Mouse (Mus musculus) liver, embryonic 14.5 days (tissue): Measurements from ENCODE around the gene Tmem86a. TPM values are rescaled to one million over a fixed set of nuclear protein-coding genes. Genes with fewer than 3 reads are reported as not detected.

Experiments used
- ATAC-seq: fragments of 200-750 bp; cut with Nextera tagmentation; 2 replicates; pipeline ENCODE4 v1.8.0; 2017; ENCODE audit warnings: moderate number of reproducible peaks, mild to moderate bottlenecking, moderate library complexity; ENCODE audit not compliant: insufficient read depth
- DNase-seq, 3 experiments: peaks; one replicate each; pipeline ENCODE4 v3.0.0-alpha.2; 2012 to 2013; ENCODE audit warnings: low read depth in 3 of 3, low spot score in 3 of 3
- H3K27ac ChIP-seq: fragments of 300-500 bp; sonication (generic); 2 replicates; pipeline ENCODE4 v1.5.1; 2014; ENCODE audit warnings: moderate library complexity, mild to moderate bottlenecking, control low read depth, inconsistent platforms
- H3K27me3 ChIP-seq: fragments of 300-500 bp; sonication (generic); 2 replicates; pipeline ENCODE4 v1.6.1; 2014; ENCODE audit warnings: mild to moderate bottlenecking, low read length, moderate library complexity; ENCODE audit not compliant: control insufficient read depth, insufficient read depth
- H3K36me3 ChIP-seq: fragments of 300-500 bp; sonication (generic); replicated peaks from 2 replicates; pipeline ENCODE4 v1.6.1; 2014; ENCODE audit warnings: low read depth; ENCODE audit not compliant: control insufficient read depth, insufficient read depth
- H3K4me1 ChIP-seq, 2 experiments: fragments of 200-500 bp in 1 of 2; fragments of 300-500 bp in 1 of 2; sonication (generic) in 1 of 2; replicated peaks; 2 replicates each; pipeline ENCODE4 v1.6.1; 2012 to 2014; ENCODE audit warnings: antibody characterized with exemption in 1 of 2, inconsistent platforms in 1 of 2, low read length in 1 of 2; ENCODE audit not compliant: control insufficient read depth in 2 of 2, insufficient read depth in 2 of 2
- H3K4me2 ChIP-seq: fragments of 300-500 bp; sonication (generic); 2 replicates; pipeline ENCODE4 v1.6.1; 2014; ENCODE audit warnings: low read depth, mild to moderate bottlenecking, control low read depth, moderate library complexity
- H3K4me3 ChIP-seq, 2 experiments: fragments of 200-500 bp in 1 of 2; fragments of 300-500 bp in 1 of 2; sonication (generic) in 1 of 2; 2 replicates each; pipeline ENCODE4 v1.5.1; 2012 to 2014; ENCODE audit warnings: low read depth in 2 of 2, low read length in 2 of 2, mild to moderate bottlenecking in 2 of 2, control low read depth in 1 of 2, inconsistent platforms in 1 of 2, moderate library complexity in 1 of 2; ENCODE audit not compliant: insufficient read depth in 1 of 2
- H3K9ac ChIP-seq: fragments of 300-500 bp; sonication (generic); replicated peaks from 2 replicates; pipeline ENCODE4 v1.6.1; 2014; ENCODE audit warnings: mild to moderate bottlenecking, control low read depth, moderate library complexity
- H3K9me3 ChIP-seq: fragments of 300-500 bp; sonication (generic); 2 replicates; pipeline ENCODE4 v1.6.1; 2016; ENCODE audit warnings: low read length, mixed read lengths; ENCODE audit not compliant: control insufficient read depth
- CTCF ChIP-seq: IDR thresholded peaks from 2 replicates; pipeline ENCODE4 v1.5.1; 2016; ENCODE audit warnings: antibody characterized with exemption, low read depth, control low read depth
- EP300 ChIP-seq: IDR thresholded peaks from 2 replicates; pipeline ENCODE4 v1.6.1; 2016; ENCODE audit warnings: antibody characterized with exemption, low read depth
- WGBS: fragments of 180-500 bp; shearing (Covaris S2); extraction: QIAGEN DNeasy Blood & Tissue Kit; methylation state at CpG from one replicate; pipeline ENCODE4 v1.1.7; 2014; ENCODE audit not compliant: insufficient replicate concordance; 5-methylcytosine and 5-hydroxymethylcytosine counted together
- polyA plus RNA-seq, 2 experiments: library from polyadenylated mRNA; depleted of rRNA in 1 of 2; stranded (reverse) in 1 of 2; unstranded in 1 of 2; fragments of >200 nt; fragmentation: Nextera tagmentation in 1 of 2; extraction: Ambion mirVana in 1 of 2; gene quantifications; 2 replicates each; pipeline versions ENCODE4 v1.2.1 to v1.2.3; 2012 to 2014

Gene Tmem86a
- polyA plus RNA-seq (2012; rRNA removed), result 12.6 and 14.8 TPM in 2 replicates
- 16.6 and 16.9 TPM in 2 replicates for polyA plus RNA-seq (2014; fragmentation: Nextera tagmentation; extraction: Ambion mirVana)

DNA sequence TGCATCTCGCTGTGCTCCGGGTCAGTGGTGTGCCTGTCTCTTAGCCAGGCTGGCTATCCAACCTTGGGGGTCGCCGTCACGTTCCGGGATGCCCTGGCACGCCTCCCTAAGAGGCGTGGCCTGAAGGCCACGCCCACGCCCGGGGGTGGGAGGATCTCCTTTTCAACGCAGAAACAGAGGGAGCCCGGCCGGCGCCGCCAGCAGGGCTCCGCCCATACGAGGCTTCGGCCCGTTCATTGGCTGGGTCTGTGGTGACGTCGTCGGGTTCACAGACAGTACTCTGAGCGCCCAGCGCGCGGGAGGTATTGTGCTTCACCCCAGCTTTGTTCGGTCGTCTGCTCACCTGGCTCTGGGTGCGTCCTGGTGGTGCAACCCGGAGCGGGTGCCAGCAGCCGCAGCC lies at the start of gene Tmem86a:
Tmem86a (plus strand) TSS at position 236 of the 400 bp plus-strand sequence.
- ATAC-seq (peak; percentile 94), DNase-seq (peak; percentile 74 to 76 (median 76))
- H3K4me2 ChIP-seq, result peak within 1 kb of the TSS; percentile 70
- peaks cover 0 to 20% of the 10 kb centered on the region in 2 experiments; a peak in 2 of 4 replicates for H3K4me1 ChIP-seq
- H3K27ac ChIP-seq, result no peak within 1 kb of the TSS
- peak within 1 kb of the TSS; percentile 10 for H3K9ac ChIP-seq
- H3K9me3 ChIP-seq, result no peaks in the 10 kb centered on the region
- peak within 1 kb of the TSS; percentile 52 to 62 for H3K4me3 ChIP-seq
- no peak for TF ChIP-seq EP300
- TF ChIP-seq CTCF, result no peak
- WGBS, result under 1% methylated on average over 32 of the region's 33 CpGs
- no peaks in the 10 kb centered on the region for H3K27me3 ChIP-seq
- no peaks in the 10 kb centered on the region for H3K36me3 ChIP-seq

DNA sequence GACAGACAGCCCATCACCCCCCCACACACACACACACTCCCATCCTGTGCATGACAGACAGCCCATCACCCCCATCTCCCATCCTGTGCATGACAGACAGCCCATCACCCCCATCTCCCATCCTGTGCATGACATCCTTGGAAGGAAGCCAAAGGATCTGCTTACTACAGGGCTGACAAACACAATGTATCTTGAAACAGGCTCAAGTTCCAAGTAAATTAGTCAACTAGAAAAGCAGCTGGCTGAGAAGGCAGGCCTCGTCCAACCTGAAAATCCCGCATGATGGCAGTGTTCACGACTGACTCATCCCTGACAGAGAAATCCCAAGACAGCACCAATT lies 49.8 kb upstream of the Tmem86a start:
- Histone ChIP-seq H3K9ac (no peak overlapping the region; the same call in 1 of the 2 replicates), H3K27me3 (no peaks in the 10 kb centered on the region), H3K27ac (no peak overlapping the region), H3K4me2 (no peak overlapping the region), H3K9me3 (no peaks in the 10 kb centered on the region), H3K4me3 (no peak overlapping the region), H3K36me3 (peaks cover 31% of the 10 kb centered on the region), H3K4me1 (peaks cover 40 to 55% of the 10 kb centered on the region in 2 experiments)
- ATAC-seq (no peak), DNase-seq (no peak)
- 76% methylated on average over 3 of the region's 3 CpGs for WGBS
- TF ChIP-seq CTCF (no peak), EP300 (no peak)

DNA sequence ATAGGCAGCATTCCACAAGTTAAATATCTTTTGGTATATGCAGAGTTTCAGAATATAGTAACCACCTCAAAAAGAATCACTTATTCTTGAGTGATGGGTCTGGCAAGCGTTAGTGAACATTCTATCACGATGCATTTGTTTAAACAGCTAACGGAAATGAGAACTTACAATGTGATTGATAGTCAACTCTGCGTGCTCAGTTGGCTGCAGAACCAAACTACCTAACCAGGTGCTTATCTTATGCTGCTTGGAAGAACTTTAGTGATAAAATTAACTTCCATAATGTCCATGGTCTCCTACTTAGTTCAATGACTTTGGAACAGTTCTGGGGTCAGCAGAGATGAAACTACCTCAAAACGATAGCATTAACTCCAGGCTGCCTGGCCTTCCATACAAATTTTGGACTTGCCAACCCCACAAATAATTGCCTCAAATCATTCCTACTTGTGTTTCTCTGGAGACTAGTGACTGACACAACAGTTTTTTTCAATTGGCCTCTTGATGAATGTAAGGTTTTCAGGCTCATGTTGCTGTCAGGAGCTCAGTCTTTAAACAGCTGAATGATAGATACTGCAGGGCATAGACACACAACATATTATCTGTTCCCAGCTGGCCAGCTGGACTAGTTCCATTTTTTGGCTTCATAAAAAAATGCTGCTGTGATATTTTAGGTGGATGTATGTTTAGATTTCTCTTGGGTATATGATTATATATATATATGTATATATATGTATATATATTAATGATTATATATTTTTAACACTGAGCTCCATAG lies 49.1 kb upstream of the Tmem86a start:
- Histone ChIP-seq H3K27ac (no peak overlapping the region), H3K4me3 (no peak overlapping the region), H3K9me3 (no peaks in the 10 kb centered on the region), H3K27me3 (no peaks in the 10 kb centered on the region), H3K4me2 (no peak overlapping the region), H3K4me1 (peaks cover 33 to 50% of the 10 kb centered on the region in 2 experiments), H3K9ac (no peak overlapping the region), H3K36me3 (peaks cover 24% of the 10 kb centered on the region)
- no peak for ATAC-seq
- no peak for DNase-seq
- TF ChIP-seq CTCF, result no peak
- 0 out of 2 replicates have a peak, but pooled peaks have one; percentile 25 for TF ChIP-seq EP300
- WGBS, result 35% methylated on average over 5 of the region's 5 CpGs

DNA sequence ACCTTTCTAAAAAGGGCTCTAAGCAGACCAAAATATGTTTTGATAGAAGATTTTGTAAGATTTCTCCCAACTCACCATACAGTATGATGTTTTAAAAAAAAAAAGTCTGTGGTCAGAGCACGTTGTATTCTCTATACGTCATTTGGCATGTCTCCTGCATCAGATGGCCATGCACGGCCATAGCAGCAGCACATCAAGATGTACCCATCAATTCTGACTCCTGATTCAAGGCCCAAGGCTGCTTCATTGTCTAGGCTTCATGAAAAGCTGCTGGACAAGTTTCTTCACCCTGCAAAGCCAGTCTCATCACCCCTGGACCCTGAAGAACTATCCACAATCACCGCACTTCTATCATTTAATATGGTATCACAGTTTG lies 48.5 kb upstream of the Tmem86a start:
- 72% methylated on average over 4 of the region's 4 CpGs for WGBS

DNA sequence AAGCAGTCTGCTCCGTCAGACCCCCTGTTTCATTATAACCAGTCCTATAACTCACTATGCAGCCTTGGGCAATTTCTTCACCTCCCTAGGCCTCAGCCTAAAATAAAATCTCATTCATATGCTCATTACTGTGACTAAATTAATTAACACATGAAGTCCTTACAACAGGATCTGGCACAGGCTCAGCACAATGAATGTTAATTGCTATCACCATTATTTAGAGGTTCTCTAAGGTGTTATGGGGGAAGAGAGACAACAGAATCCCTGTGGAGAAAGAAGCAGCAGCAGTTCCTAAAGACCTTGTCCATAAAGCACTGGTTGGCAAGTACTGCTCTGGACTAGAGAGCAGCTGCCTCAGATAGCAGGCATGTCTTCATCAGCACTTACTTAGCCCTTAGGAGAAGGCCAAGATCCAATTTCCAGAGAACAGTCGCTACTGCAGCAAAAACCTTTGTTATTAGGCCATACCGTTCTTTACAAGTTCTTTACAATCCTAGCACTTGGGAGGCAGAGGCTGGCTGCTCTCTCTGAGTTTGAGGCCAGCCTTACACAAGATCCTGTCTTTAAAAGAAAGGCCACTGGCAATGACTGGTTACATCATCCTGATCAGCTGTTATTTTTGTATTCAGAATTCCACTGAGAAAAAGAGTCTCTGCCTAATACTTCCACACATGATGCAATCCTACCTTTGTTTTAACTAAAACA lies 46.8 kb upstream of the Tmem86a start:
- H3K9me3 ChIP-seq, result no peaks in the 10 kb centered on the region
- no peak overlapping the region for H3K9ac ChIP-seq
- ATAC-seq, result no peak
- no peak overlapping the region for H3K4me2 ChIP-seq
- H3K4me3 ChIP-seq, result no peak overlapping the region
- TF ChIP-seq EP300 (no peak), CTCF (no peak)
- H3K4me1 ChIP-seq, result peaks cover 22 to 40% of the 10 kb centered on the region in 2 experiments
- H3K27ac ChIP-seq, result no peak overlapping the region
- H3K36me3 ChIP-seq, result peaks cover 3% of the 10 kb centered on the region
- no peak for DNase-seq
- H3K27me3 ChIP-seq, result no peaks in the 10 kb centered on the region
- 71% methylated on average over 3 of the region's 3 CpGs for WGBS

More for the DNA sequence above, 48.5 kb upstream of the Tmem86a start:
- TF ChIP-seq EP300 (no peak), CTCF (no peak)
- Histone ChIP-seq H3K4me1 (peaks cover 31 to 48% of the 10 kb centered on the region in 2 experiments), H3K27ac (no peak overlapping the region), H3K4me3 (no peak overlapping the region), H3K9me3 (no peaks in the 10 kb centered on the region), H3K27me3 (no peaks in the 10 kb centered on the region), H3K4me2 (no peak overlapping the region), H3K9ac (no peak overlapping the region), H3K36me3 (peaks cover 19% of the 10 kb centered on the region)
- DNase-seq, result no peak
- no peak for ATAC-seq
